Mouse (Mus musculus) ES-Bruce4 (cell line): ENCODE results near the gene Lsp1.

Source experiments
- CTCF ChIP-seq: IDR thresholded peaks from one replicate; pipeline ENCODE4 v1.8.1; 2011; ENCODE audit warnings: low read depth, low read length
- EP300 ChIP-seq: IDR thresholded peaks from 2 replicates; pipeline ENCODE4 v1.6.1; 2011; ENCODE audit warnings: low read depth, low read length; ENCODE audit not compliant: insufficient read depth
- POLR2A ChIP-seq: IDR thresholded peaks from one replicate; pipeline ENCODE4 v1.8.1; 2011; ENCODE audit warnings: low read length; ENCODE audit not compliant: insufficient read depth

DNA sequence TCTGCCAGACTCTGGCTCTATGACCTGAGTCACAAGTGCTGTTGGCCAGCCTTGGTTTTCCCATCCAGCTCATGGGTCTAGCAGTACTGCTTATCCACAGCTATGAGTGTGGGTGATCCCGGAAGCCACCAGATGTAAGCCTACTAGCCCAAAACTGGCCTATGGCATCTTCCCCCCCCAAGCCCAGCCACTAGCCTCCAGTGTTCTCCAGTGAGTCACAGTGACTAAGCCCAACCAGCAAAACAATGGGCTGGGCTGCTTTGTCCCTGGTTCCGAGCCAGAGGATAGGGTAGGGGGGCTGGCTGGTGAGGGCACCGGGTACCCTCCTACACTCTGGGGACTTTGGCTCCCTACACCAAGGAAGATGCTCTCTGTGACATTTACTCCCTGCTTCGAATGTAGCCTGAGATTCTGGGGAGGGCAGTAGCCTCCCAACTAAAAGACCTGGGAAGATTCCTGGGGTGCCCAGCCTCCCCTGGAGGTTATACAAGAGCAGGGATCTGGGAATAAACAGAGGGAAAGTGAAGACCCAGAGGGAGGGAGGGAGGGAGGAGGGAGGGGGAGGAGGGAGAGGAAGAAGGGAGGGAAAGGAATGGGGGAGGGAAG is 10.3 kb downstream of the Lsp1 start:
- TF ChIP-seq CTCF = no peak
- TF ChIP-seq POLR2A = no peak
- no peak for TF ChIP-seq EP300
